Mouse (Mus musculus): ENCODE results near the gene Olfr1415. TPM values are rescaled to one million over a fixed set of nuclear protein-coding genes. Genes with fewer than 3 reads are reported as not detected.

Olfr1415 gene
- polyA plus RNA-seq (2017; shearing (Covaris generic)), result not detected

DNA sequence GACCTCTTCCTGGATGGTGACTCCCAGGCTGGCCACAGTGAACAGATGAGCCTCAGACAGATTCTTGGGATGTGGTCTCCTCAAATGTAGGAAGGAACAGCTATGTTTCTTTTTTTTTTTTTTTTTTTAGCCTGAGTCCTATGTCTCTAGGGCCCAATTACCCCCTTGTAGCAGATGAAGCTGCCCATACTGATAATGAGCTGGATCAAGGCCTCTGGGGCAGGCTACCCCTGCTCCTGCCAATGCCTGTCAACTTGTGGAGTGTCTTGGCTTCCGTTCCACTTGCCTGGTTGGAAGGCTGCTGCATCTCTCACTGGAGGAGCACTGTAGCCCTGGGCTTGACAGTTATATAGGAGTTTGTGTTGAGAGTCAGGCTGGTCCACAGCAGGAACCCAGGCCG is at the start of gene Olfr1415:
Gene Olfr1415 (minus strand): TSS at position 101 of the 400 bp plus-strand sequence.

DNA sequence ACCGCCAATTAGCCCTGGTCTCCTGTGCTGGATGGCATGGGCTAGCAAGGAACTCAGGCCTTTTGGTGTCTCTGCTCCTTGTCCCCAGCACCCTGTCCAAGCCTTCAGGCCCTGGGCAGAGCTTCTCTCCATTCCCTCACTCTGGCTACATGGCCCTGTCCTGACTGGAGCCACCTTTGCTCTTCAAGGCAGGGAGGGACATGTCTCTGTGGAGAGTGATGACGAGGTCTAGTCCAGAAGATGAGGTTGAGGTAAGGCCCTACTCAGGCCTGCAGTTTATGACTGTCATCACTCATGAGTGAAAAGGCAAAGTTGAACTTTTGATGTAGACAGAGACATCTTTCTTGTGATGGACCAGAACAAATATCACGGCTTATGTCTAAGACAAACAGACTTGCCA is 22.7 kb upstream of the Olfr1415 start, which contains the start of gene Olfr1414:
Gene Olfr1414 (minus strand): TSS at position 101 of the 400 bp plus-strand sequence.

DNA sequence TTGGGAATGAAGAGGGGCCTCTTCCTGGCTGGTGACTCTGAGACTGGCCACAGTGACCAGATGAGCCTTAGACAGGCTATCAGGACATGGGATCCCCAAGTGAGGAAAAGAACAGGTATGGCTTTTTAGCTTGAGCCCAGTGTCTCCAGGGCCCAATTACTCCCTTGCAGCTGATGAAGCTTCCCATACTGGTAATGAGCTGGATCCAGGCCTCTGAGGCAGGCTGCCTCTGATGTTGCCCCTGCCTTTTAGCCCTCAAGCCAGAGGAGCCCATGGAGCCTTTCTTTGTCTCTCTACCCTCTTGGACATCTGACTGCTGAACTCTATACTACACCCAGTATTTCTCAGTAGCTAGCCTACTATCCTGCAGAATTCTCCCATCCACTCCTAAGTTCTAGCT is 10.9 kb downstream of the Olfr1415 start, which contains the start of gene Olfr1416:
Gene Olfr1416 (minus strand): TSS at position 101 of the 400 bp plus-strand sequence.

DNA sequence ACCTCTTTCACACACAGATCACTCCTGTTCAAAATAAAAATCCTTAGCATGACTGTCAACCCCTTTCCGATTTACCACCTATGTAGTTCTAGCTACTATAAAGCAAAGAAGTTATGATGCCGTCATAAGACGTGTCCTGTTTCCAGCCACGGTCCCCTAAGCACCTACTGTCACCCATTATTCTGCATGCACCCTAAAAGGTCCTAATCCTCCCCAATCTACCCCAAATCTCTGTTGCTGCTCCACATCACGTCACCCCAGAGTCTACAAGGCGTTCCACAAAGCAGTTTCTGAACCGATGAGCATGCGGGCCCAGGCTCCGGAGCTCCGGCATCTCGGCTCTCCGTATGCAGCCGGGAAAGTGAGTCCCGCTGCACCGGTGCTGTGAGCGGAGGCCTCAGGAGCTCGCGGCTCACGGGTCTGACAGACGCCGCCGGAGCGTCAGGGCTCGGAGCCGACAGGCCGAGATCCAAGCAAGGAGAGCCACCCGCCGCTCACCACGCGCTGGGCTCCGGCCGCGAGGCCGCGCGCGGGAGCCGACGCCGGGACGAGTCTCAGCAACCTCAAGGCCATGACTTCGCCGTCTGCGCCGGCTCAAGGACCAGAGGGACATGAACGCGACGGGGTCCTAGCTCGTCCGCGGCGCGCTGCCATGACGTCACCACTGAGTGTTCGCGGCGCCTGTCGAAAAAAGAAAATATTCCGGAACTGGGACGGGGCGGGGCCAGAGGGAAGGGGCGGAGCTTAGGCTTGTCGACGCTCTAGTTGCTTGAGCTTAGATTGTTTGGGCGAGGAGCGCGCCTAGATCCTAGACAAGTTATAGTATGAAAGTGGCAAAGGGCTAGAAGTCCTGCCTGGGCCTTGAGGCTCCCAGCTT is 22.5 kb downstream of the Olfr1415 start, which contains the start of gene Ndufa10:
Gene Ndufa10 (minus strand): TSS at position 696 of the 877 bp plus-strand sequence.

Other genes with a start within 250 kb of the Olfr1415 start
- 100 to 1,000 TPM; 201 to 223 TPM for gene Ndufa10, start 22.2 kb downstream of the Olfr1415 start, polyA plus RNA-seq (2017; shearing (Covaris generic))
- gene Olfr1416, start 11.0 kb downstream of the Olfr1415 start, polyA plus RNA-seq (2017; shearing (Covaris generic)), result under 1 TPM in 1 of 2 experiments, not detected in 1; 0.12 TPM
- under 1 TPM in 1 of 2 experiments, not detected in 1; 0.12 TPM for gene Olfr1414, start 22.6 kb upstream of the Olfr1415 start, polyA plus RNA-seq (2017; shearing (Covaris generic))
- not detected for gene Olfr1413, start 75.2 kb upstream of the Olfr1415 start, polyA plus RNA-seq (2017; shearing (Covaris generic))
- gene Olfr1412, start 89.7 kb upstream of the Olfr1415 start, polyA plus RNA-seq (2017; shearing (Covaris generic)), result not detected
- gene Olfr1411, start 98.3 kb upstream of the Olfr1415 start, polyA plus RNA-seq (2017; shearing (Covaris generic)), result not detected
- gene Olfr1410, start 109.7 kb upstream of the Olfr1415 start, polyA plus RNA-seq (2017; shearing (Covaris generic)), result not detected
- gene Olfr12, start 121.7 kb upstream of the Olfr1415 start, polyA plus RNA-seq (2017; shearing (Covaris generic)), result 1 to 10 TPM in 1 of 2 experiments, not detected in 1; 3.3 TPM
- gene Cops9, start 145.9 kb upstream of the Olfr1415 start, polyA plus RNA-seq (2017; shearing (Covaris generic)), result 100 to 1,000 TPM; 195 to 201 TPM
- gene Otos, start 152.7 kb upstream of the Olfr1415 start, polyA plus RNA-seq (2017; shearing (Covaris generic)), result 1 to 10 TPM in 1 of 2 experiments, under 1 TPM in 1; 0.20 to 1.2 TPM

Measured in inflammation-experienced regulatory T-cells (primary cell).